Mouse (Mus musculus): ENCODE measurements around the gene Ttyh1. TPM values are rescaled to one million over a fixed set of nuclear protein-coding genes. Genes with fewer than 3 reads are reported as not detected.
A peak's percentile ranks its signal among the peaks of the same experiment; 100 is the strongest.

Gene Ttyh1
- total RNA-seq, 2 experiments from 2014 or later = 1.2 to 3.0 TPM

DNA sequence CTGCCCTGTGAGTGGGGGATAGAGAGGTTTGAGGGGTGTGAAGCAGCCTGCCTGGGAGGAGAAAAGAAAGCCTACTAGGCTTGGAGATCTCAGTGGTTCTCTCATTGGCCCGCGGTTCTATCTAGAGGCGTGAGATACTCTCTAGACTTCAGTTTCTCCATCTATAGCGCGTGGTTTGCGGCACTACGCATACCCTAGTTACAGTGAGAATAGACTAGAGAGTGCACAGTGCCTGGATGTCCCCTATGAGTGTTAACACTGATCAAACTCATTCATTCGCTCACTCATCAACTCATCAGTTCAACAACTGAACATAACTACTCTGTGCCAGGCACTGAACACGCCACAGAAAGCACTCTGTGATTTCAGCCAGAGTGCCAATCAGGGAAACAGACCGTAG is 3.6 kb downstream of the Ttyh1 start:
- DNase-seq = no peak

DNA sequence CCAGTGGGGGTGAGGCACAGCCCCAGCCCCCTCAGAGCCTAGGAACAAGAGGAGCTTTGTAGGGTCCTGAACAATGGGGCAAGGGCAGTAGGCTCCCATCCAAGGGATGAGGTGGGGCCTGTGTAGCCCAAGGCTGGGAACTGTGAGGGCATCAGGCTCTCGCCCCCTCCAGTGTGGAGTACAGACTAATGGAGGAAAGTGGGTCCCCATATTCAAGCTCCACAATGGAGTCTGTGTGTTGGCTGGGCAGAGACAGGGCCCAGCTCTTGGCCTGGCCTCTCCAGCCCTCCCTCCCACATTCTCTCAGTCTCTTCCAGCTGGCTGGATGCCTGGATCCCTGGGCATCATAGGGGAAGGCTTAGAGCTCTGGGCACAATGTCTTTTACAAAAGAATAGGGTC is 4.5 kb downstream of the Ttyh1 start:
- no peak for DNase-seq

DNA sequence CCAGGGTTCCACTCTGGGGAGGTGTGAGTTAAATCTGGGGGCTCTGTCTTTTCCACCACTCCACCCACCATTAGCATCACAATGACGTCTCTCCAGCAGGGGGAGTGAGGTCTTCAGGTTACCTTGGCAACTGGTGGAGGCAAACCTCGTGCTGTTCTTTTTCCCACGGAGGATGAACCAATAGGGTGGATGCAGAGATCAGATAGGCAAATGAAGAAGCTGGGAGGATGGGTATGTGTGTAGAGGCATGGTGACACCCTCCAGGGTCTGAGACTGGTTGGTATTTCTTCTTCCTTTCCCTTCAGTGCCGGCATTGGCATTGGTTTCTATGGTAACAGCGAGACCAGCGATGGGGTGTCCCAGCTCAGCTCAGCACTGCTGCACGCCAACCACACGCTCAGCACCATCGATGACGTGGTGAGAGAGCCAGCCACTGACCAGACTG is 5.1 kb downstream of the Ttyh1 start:
- DNase-seq = no peak

DNA sequence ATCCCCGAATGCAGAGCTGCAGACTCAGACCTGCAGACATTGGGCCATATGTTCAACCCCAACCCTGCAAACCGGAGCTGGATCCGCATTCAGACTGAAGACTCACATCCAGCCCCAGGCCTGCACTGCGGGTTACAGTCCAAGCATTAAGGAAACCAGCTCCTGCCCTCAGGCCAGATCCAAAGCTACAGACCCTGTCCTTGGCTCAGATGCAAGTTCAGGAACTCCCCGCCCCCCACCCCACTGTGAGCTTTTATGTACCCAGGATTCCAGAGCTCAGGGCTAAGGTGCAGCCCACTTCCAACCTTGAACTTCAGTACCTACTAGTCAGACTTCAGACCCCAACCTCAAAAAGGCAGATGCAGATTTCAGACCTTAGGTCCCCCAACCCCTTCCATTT is 5.6 kb downstream of the Ttyh1 start:
- no peak for DNase-seq

DNA sequence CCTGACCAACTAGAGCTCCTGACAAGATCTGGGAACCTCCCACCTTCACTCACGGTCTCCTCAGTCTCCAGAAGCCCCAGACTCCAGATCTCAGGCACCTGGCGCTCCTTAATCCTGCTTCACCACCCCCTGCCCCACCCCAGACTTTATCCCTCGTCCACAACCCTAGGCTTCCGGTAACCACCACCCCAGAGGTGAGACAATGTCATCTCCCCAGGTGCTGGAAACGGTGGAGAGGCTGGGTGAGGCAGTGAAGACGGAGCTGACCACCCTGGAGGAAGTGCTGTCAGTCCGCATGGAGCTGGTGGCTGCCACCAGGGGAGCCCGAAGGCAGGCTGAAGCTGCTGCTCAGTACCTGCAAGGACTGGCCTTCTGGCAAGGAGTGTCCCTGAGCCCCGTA is 6.1 kb downstream of the Ttyh1 start:
- DNase-seq = no peak

DNA sequence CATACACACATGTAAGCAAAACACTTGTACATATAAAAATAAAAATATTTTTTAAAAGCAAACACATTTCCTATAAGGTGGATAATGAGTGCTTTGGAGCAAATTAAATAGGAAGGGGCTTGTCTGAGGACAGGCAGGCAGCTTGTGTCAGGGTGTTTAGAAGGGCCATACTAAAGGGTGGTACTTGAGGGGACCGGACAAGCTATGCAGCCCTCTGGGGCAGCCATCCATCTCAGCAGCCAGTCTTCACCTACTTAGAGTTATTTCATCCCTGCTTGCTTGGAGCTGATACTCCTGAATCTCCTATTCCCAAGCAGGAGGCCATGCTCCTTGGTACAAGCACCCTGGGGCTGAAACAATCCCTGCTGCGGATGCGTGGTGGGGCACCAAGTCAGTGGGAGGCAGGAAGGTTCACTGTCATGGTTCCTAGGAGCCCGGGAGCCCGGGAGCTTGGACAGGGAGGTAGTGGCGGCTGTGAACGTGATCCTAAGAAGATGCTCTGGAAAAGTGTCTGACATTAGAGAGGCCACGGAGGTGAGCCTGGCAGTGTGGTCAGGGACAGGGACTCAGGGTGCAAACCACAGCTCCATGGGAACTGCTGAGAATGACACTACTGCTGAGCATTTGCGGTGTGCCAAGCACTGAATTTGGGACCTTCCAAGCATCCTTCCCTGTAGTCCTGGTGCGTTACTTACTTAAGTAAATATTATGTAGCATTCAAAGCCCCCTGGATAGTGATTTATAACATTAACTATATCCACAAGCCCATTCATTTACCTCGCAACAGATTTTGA is 8.0 kb downstream of the Ttyh1 start:
- DNase-seq = no peak

DNA sequence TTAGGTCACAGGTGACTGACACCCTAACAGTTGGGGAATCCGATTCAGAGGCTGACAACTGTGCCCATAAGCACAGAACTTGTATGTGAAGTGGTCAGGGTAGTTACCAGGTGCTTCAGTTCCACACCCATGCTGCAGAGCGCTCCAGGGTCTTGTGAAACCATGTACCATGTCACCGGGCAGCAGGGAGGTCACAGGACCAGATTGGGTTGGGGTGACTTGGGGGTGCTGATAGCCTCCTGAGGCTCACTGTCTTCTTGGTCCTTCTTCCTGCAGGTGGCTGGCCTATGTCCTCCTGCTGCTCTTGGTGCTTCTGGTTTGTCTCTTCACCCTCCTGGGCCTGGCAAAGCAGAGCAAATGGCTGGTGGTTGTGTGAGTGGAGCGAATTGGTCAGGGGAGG is 8.7 kb downstream of the Ttyh1 start:
- DNase-seq = no peak

DNA sequence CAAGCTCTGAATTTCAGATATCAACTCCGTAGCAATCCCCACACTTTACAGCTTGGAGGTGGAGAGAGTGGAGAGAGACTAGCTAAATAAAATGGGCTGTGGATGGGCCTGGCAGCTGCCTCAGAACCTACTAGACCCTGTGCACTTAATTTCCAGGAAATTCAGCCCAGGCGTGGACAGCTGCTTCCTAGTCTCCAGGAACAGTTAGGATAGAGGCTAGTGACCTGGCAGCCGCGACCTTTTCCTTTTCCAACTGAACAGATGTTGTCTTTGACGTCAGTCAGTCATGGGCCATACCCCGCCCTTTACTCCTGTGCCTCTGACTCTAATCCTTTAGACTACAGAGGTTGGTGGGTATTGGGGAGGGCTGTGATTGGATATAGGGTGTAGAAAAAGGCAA is 9.7 kb downstream of the Ttyh1 start:
- DNase-seq = peak; percentile 62

DNA sequence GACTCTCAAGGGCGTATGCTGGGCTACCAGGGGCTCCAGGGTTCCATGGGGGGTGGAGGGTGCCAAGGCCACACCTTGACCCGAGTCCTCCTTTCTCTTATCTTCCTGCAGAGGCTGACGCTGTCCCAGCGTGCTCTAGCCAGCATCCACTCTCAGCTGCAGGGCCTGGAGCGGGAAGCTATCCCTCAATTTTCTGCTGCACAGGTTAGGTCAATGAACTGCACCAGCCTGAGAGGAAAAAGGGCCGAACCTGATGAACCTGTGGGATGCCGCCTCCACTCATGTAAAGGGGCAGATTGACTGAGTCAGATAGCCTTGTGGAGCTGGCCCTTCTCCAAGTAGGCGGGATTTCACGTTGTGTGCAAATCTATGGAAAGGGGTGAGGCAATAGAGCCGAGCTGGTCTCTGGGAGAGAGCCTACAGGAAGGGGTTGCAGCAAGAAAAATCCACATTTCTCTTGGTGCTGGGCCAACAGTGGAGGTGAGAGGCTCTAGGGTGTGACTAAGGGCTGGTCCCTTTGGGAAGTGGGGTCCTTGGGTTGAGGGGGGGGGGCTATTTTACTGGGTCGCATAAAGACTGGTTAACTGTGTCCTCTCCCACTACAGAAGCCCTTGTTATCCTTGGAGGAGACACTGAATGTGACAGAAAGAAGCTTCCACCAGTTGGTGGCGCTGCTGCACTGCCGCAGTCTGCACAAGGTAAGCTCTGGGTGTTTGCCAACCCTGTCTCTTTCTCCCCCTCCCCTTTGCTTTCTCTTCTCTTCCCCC is 11.7 kb downstream of the Ttyh1 start:
- peak; percentile 38 for DNase-seq

DNA sequence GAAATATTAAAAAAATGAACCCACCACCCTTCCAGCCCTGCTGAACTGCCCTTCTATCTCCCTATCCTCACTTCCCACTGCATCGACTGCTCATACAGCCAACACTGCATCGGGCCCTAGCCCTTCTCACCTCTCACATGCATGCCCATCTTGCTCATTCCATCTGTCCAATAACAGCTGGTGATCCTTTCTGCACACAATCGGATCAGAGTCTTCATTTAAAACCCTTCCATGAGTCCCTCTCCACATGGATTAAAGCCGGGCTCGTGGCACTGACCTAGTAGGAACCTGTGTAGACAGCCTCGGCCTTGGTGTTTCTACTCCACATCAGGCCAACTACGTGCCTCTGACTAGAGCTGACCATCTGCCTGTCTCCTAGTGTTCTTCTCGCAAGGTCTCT is 12.8 kb downstream of the Ttyh1 start:
- DNase-seq = no peak

DNA sequence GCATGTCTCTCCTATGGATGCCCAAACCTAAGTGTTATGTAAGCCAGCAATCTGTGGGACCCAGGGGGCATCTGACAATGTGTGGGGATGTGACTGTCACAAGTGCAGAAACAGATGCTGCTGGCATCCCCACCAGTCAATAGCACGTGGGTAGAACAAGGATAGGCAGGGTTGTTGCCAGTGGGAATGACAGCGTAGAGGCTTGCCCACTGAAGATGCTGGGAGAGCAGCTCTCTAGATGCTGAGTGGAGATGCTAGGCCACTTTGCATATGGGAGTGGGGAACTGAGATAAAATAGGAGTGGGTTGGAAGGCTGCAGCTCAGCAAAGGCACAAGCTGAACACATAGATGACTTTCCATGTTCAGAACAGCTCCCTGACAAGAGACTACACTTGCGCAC is 13.4 kb downstream of the Ttyh1 start:
- DNase-seq = no peak

DNA sequence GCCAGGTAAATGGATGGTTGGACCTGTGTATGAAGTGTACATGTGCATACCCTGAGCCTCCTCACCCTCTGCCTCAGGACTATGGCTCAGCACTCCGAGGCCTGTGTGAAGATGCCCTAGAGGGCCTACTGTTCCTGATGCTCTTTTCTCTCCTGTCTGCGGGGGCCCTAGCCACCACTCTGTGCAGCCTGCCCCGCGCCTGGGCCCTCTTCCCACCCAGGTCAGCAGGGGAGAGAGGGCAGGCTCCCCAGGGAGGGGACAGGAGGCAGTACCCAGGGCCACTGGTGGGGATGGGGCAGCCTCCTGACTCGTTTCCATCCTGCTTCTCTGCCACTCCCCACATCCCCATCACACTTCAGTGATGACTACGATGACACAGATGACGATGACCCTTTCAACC is 13.8 kb downstream of the Ttyh1 start:
- DNase-seq = no peak

DNA sequence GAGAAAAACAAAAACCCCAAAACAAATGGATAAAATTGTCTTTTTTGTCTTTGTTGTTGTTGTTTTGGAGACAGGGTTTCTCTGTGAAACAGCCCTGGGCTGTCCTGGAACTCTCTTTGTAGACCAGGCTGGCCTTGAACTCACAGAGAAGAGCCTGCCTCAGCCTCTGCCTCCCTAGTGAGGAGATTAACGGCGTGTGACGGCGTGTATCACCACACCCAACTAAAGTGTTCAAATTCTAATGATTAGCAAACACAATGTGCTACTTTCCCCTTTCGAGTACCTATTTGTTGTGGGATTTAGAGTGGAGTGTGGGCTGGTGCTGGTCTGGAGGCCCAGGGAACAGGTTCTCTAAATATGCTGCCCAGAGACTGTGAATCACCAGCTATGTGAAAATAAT is 15.7 kb downstream of the Ttyh1 start:
- no peak for DNase-seq

DNA sequence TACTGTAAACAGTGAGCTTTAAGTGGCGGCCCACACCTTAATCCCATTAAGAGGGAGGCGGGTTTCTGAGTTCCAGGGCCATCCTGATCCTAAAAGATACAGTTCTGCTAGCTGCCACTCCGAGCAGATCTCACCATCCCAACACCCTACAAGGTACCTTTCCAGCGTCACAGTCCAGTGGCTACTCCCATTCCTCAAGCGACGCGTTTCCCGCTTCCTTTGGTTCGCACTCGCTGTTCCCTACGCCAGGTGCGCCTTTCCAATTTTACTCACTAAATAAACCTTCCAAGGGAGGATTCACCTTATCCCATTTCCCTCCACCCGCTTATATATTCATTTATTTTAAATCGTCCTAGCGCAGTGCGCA is 17.2 kb downstream of the Ttyh1 start:
- DNase-seq = no peak

DNA sequence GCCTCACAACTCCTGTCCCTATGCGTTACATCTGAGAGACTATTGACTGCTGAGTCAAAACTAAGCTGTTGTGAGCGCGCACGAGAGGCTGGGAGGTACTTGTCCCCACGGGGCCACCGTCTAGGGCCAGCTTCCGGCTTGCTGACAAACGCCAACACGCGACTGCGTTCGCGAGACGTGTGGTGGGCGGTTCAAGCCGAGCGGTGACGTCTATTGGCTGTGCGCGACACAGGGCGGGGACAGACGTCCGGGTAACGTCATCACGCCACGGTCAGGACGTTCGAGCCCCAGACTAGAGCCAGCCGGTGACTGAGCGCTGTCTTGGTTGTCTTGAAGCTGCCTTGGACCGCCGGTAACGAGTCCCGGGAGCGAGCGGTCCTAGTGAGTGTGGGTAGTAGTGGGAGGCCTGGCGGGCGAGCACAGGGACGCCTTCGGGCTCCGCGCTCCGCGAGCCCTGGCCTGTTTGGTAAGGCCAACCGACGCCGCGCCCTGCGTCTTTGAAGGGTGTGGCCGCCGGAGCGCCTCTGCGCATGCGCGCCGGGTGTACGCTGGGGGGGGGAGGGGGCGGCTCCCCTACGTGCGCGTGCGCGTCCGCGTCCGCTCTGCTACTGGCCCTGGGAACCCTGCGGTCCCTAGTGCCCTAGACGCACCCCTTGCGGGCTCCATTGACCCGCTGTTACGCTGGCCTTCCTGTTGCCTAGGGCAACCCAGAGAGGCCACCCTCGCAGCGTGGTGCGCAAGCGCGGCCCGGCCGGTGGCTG is 17.7 kb downstream of the Ttyh1 start, which contains the start of gene Leng8:
Gene Leng8, plus strand, starts transcription at position 269 of the 761 bp plus-strand sequence.
- DNase-seq = peak; percentile 99

DNA sequence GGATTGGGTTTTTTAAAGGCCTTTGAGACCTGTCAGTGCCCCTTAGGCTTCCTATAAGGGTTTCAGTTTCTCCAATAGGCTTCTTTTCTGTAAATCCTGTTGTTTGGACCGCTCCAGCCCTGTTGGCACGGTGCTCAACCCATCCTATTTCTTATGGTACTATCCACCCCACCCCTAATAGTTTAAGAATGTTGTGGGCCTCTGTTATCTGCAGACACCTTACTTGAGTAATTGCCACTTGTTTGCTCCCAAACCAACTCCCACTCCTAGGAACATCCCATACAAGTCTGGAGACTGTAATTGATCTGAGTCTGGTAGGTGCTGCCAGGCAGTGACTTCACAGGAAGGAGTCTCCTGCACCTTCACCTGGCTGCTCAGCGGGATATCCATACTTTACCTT is 18.5 kb downstream of the Ttyh1 start:
- no peak for DNase-seq

DNA sequence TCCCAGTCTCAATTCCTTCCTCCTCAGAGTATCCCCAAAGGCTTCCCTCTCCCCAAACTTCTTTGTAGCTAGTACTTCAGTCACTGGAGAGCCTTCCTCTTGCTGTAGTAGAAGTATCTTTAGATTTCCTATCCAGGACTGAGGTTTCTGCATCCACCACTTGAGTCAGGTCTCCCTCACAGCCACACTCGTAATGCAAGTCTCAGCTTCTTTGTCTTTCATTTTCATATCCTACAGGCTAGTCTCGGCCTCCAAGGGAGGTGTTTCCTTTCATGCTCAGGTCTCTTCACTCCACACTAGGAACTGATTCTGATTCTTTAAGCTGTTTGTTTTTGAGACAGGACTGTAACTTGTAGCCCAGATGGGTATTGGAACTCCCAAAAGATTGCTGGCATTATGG is 19.0 kb downstream of the Ttyh1 start:
- DNase-seq = no peak

DNA sequence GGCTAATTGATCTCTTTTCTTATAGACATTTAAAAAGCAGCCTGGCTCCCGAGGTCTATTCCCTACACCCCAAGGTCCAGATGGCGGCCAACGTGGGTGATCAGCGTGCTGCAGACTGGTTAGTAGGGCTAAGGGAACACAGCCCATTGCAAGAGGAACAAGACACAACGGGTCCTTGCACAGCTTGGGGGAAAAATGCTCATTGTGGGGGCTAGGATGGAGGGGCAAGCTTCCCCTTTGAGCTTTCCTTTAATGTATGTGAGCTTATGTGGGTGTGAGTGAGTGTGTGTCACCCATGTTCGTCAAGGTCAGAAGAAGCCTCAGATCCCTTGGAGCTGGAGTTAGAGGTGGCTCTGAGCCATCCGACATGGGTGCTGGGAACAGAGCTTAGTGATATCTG is 19.5 kb downstream of the Ttyh1 start:
- DNase-seq = no peak

DNA sequence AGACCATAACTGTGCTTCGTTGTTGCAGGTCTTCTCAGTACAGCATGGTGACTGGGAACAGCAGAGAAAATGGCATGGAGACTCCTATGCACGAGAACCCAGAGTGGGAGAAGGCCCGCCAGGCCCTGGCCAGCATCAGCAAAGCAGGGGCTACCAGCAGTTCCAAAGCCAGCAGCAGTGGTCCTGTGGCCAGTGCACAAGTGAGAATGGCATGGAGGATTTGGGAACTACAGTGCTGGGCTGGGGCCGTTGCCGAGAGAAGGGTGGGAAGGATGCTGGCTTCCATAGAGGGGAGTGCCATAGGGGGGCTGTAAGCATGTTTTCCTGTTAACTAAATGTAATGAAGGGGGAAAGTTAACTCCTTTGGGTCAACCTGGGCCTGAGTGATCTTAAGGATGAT is 20.2 kb downstream of the Ttyh1 start:
- no peak for DNase-seq

DNA sequence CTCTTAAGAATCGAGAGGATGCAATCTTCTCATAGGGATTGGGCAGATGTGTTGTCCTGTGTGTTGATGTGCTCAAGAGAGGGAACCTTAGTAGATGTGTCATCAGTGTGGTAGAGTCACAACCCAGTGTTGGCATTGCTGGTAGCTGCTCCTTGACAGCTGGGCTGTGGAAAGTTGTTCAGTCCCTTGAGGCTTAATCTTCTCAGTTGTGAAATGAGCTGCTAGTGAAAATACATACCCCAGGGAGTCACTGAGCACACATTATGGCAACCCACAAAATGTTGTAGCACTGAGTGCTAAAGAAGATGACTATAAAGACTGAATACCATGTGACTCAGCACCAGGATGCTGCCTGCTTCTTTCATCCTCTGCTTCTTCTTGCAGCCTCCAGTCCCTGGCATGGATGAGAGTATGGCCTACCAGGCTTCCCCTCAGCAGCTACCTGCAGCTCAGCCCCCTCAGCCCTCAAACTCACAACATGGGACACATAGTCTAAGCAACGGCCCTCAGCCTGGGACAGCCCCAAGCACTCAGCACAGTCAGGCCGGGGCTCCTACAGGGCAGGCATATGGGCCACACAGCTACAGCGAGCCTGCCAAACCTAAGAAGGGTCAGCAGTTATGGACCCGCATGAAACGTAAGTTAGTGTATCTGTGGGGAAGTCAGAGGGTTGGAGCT is 22.6 kb downstream of the Ttyh1 start:
- no peak for DNase-seq

DNA sequence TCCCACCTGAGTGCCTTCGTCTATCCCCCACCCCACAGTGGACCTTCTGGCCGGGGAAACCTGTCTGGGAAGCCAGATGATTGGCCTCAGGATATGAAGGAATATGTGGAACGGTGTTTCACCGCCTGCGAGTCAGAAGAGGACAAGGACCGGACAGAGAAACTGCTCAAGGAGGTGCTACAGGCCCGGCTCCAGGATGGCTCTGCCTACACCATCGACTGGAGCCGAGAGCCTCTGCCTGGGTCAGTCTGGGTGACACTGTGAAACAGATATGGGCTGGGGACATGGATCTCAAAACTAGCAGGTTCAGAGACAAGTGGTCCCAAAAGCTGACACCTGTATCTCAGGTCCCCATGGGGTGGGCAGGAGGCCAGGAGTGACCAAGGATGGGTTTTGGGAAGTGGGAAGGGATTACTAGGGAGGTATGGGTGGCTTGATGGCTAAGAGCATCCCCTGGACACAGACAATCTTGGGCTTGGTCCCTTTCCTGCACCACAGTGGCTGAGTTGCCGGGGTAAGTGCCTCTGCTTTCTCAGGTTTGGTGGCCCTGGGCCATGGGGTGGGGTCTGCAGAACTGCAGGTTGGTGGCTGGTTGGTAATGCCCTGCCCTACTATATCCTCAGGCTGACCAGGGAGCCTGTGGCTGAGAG is 23.7 kb downstream of the Ttyh1 start:
- no peak for DNase-seq

DNA sequence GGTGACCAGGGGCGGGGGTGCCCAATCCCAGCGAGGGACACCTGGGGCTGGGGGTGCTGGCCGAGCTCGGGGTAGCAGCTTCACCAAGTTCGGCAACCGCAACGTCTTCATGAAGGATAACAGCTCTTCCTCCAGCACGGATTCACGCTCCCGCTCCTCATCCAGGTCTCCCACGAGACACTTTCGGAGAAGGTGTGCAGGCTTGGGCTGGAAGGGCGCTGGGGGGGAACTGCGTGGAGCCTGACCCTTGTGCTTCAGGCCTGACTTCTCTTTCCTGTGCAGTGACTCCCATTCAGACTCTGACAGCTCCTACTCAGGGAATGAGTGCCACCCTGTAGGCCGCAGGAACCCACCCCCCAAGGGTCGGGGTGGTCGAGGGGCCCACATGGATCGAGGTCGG is 24.3 kb downstream of the Ttyh1 start:
- no peak for DNase-seq

Data from gastrocnemius, postnatal 25 days (tissue).